Mouse (Mus musculus) limb, embryonic 10.5 days (tissue): Measurements from ENCODE around the gene Rab35. TPM values are rescaled to one million over a fixed set of nuclear protein-coding genes. Genes with fewer than 3 reads are reported as not detected.

Experiments used
- DNase-seq: peaks from one replicate; pipeline ENCODE4 v3.0.0-alpha.2; 2017; ENCODE audit warnings: low spot score
- H3K27ac ChIP-seq: fragments of 300-500 bp; sonication (generic); 2 replicates; pipeline ENCODE4 v1.5.1; 2016; ENCODE audit warnings: mild to moderate bottlenecking
- H3K27me3 ChIP-seq: fragments of 300-500 bp; sonication (generic); 2 replicates; pipeline ENCODE4 v1.6.1; 2016; ENCODE audit warnings: low read depth, mild to moderate bottlenecking; ENCODE audit not compliant: poor library complexity, severe bottlenecking
- H3K36me3 ChIP-seq: fragments of 300-500 bp; sonication (generic); 2 replicates; pipeline ENCODE4 v1.6.1; 2016; ENCODE audit warnings: mild to moderate bottlenecking, moderate library complexity
- H3K4me1 ChIP-seq: fragments of 300-500 bp; sonication (generic); 2 replicates; pipeline ENCODE4 v1.6.1; 2016
- H3K4me3 ChIP-seq: fragments of 300-500 bp; sonication (generic); 2 replicates; pipeline ENCODE4 v1.5.1; 2016; ENCODE audit warnings: mild to moderate bottlenecking, moderate library complexity
- H3K9me3 ChIP-seq: fragments of 300-500 bp; sonication (generic); replicated peaks from 2 replicates; pipeline ENCODE4 v1.6.1; 2016; ENCODE audit warnings: mild to moderate bottlenecking
- whole genome bisulfite sequencing: fragments of 180-500 bp; shearing (Covaris S2); methylation state at CpG from one replicate; pipeline ENCODE4 v1.1.7; 2016; 5-methylcytosine and 5-hydroxymethylcytosine counted together
- polyA plus RNA-seq: library from polyadenylated mRNA; unstranded; fragments of >200 nt; fragmentation: Nextera tagmentation; extraction: Ambion mirVana; gene quantifications from 2 replicates; pipeline ENCODE4 v1.2.1, GENCODE M21; 2016

Gene Rab35
- polyA plus RNA-seq, 1 experiment from 2014 or later = 14.9 TPM

DNA sequence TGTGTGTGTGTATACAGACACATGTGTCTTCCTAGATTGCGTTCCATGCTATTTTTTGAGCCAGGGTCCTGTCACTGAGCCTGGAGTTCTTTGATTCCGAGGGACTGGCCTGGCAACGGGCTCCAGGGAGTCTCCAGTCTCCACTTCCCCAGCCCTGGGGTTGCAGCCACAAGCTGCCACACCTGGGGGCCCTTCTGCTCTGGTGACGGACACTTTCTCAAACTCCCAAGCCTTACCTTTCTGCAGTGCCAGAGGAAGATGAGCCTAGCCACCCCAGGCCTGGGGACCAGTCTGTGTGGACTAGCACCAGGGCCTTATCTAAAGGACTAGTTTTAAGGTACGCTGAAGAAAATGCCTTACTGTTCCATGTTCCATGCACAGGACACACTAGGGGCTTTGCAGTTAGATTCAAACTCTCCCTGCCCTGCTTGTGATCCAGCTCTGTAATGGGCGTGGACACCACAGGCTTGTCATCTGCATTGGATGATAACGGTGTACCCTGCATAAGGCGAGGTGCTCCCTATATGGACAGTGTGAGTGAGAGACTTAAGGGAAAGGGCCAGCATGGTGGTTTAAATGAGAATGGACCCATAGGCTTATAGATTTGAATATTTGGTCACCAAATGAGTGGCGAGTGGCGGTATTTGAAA is 5.3 kb upstream of the Rab35 start:
- Histone ChIP-seq H3K4me1 (peaks cover 11% of the 10 kb centered on the region), H3K4me3 (no peak overlapping the region), H3K9me3 (no peaks in the 10 kb centered on the region), H3K27me3 (no peaks in the 10 kb centered on the region), H3K27ac (no peak overlapping the region), H3K36me3 (peaks cover 22% of the 10 kb centered on the region)
- no peak for DNase-seq
- WGBS = 87% methylated on average over 10 of the region's 10 CpGs

DNA sequence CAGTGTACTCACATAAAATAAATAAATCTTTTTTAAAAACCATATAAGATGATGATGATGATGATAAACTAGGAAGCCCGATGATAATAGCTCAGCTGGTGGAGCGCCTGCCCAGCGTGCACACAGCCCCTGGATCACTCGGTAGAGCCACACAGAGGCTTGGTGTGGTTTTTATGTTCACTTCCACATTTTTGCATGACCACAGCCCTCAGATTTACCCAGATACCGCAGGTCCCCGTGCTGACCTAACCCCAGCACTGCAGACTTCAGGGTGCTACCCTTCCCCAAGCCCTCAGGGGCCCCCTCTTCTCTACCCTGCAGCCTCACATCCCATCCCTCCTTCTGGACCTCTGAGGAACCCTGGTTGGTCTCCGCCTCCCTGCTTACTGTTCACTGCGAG is 3.6 kb upstream of the Rab35 start:
- H3K36me3 ChIP-seq = peaks cover 9% of the 10 kb centered on the region
- no peak overlapping the region for H3K27ac ChIP-seq
- H3K27me3 ChIP-seq = no peaks in the 10 kb centered on the region
- H3K4me1 ChIP-seq = peaks cover 21% of the 10 kb centered on the region
- no peaks in the 10 kb centered on the region for H3K9me3 ChIP-seq
- no peak for DNase-seq
- 83% methylated on average over 8 of the region's 8 CpGs for WGBS
- no peak overlapping the region for H3K4me3 ChIP-seq

DNA sequence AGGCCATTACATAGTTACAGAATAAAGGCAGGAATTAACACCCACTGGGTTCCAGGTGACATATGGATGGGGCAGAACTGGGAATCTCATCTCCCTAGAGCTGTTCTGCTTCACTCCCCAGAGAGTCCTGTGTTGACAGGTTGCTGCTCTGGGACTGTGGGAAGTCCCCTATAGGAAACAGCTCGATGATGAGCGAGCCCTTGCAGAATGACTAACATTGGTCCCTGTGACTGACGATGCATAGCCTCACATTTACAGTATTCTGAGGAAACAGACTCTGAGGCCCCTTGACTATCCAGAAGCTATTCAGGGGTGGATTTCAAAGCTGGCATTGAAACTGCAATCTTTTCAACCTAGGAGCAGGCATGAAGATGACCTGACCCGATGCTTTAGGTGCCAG is 2.0 kb upstream of the Rab35 start:
- H3K9me3 ChIP-seq = no peaks in the 10 kb centered on the region
- H3K4me1 ChIP-seq = peaks cover 31% of the 10 kb centered on the region
- no peaks in the 10 kb centered on the region for H3K27me3 ChIP-seq
- no peak overlapping the region for H3K27ac ChIP-seq
- peaks cover 9% of the 10 kb centered on the region for H3K36me3 ChIP-seq
- H3K4me3 ChIP-seq = no peak overlapping the region
- WGBS = 92% methylated on average over 4 of the region's 4 CpGs
- DNase-seq = no peak

DNA sequence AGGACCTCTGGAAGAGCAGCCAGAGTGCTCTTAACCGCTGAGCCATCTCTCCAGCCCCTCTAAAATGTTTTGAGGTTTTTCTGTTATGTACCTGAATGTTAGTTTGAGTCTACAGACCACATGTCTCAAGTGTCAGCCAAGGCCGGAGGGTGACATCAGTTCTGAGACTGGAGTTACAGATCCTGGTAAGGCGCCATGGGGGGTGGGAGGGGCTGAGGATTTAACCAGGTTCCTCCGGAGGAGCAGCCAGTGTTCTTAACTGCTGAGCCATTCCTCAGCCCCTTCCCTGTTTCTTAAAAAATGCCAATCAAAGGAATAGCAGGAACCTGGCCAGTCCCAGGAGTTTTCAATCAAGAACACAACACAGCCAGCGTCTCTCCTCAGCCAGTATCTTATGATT is 1.4 kb upstream of the Rab35 start:
- DNase-seq = no peak
- peaks cover 12% of the 10 kb centered on the region for H3K36me3 ChIP-seq
- H3K4me3 ChIP-seq = no peak overlapping the region
- H3K27me3 ChIP-seq = no peaks in the 10 kb centered on the region
- 50% methylated on average over 5 of the region's 5 CpGs for WGBS
- peaks cover 31% of the 10 kb centered on the region for H3K4me1 ChIP-seq
- no peak overlapping the region for H3K27ac ChIP-seq
- no peaks in the 10 kb centered on the region for H3K9me3 ChIP-seq

DNA sequence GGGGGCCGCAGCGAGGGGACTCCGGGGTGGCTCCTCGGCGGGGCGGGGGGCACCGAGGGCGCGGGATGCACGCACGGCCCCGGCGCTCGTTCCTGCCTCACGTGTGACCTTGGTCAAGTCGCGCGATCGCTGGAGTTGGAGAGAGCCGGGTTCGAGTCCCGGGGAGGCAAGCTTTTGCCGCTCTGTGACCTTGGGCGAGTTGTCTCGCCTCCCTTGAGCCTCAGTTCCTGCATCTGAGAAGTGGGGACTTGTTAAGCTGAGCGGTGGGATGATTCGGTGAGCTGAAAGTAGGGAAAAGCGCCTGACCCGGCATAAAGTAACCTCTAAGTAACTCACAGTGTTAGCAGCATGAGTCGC is 628 bp downstream of the Rab35 start:
- no peaks in the 10 kb centered on the region for H3K27me3 ChIP-seq
- peak overlapping the region; percentile 91 for H3K27ac ChIP-seq
- peak; percentile 61 for DNase-seq
- H3K4me3 ChIP-seq = peak overlapping the region; percentile 86
- 1% methylated on average over 30 of the region's 30 CpGs for WGBS
- H3K36me3 ChIP-seq = peaks cover 16% of the 10 kb centered on the region
- H3K4me1 ChIP-seq = peaks cover 31% of the 10 kb centered on the region
- H3K9me3 ChIP-seq = no peaks in the 10 kb centered on the region

DNA sequence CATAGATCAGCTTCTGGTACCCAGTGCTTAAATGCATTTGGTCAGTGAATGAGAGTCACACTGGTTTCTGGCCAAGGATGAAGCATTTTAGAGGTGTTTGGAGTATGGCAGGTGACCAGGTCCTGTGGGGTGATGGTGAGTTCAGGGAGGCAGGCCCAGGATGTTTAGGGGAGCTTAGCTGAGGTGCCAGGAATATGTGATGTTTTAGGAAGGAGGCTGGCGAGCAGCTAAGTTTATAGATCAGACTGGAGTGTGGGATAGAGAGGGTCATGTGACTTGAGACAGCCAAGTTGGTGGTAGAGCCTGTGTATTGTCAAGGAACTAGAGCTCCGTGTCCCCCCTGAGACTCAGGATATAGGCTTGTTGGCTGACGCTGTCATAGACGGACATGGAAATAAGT is 1.4 kb downstream of the Rab35 start:
- peak overlapping the region; percentile 86 for H3K4me3 ChIP-seq
- no peak for DNase-seq
- H3K4me1 ChIP-seq = peaks cover 31% of the 10 kb centered on the region
- no peak overlapping the region for H3K27ac ChIP-seq
- H3K27me3 ChIP-seq = no peaks in the 10 kb centered on the region
- 77% methylated on average over 4 of the region's 4 CpGs for WGBS
- peaks cover 24% of the 10 kb centered on the region for H3K36me3 ChIP-seq
- no peaks in the 10 kb centered on the region for H3K9me3 ChIP-seq

DNA sequence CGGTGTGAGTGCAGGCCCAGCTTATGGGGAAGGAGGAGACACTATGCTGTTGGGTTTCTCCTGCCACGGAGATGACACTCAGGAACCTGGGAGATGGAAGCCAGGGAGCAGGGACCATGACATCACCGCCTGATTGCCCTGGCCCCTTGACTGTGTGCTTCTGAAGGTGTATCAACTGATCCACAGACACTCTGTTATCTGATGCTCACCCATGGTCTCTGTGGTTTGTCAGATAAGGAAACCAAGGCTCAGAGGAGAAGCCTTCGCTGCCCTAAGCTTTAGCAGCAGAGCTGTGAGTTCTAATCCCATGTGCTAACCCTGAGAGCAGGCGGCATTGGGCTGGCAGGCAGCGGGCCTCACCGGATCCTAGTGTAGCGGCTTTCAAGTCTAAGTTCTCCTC is 2.3 kb downstream of the Rab35 start:
- Histone ChIP-seq H3K27me3 (no peaks in the 10 kb centered on the region), H3K9me3 (no peaks in the 10 kb centered on the region), H3K4me3 (no peak overlapping the region), H3K27ac (0 out of 2 replicates have a peak overlapping the region, but pooled peaks have one; percentile 14), H3K36me3 (peaks cover 33% of the 10 kb centered on the region), H3K4me1 (peaks cover 31% of the 10 kb centered on the region)
- no peak for DNase-seq
- 93% methylated on average over 8 of the region's 8 CpGs for WGBS

DNA sequence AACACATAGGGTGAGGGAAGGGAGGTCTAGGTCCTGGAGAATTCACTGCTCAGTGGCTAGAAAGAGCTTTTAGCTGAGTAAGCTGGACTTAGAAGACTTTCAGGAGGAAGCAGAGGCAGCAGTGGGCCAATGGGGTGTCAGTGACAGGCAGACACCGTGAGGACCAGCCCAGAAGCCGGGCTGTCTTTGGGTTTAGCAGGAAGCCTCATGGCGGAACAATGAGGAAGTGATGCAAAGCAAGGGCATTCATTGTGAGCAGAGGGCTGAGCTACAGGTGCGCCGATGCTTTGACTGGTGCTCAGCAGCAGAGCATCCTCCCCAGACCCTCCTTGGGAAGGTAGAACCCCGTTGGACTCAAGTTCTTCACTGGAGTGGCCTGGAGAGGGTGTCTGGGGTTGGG is 3.8 kb downstream of the Rab35 start:
- WGBS = 82% methylated on average over 6 of the region's 6 CpGs
- no peaks in the 10 kb centered on the region for H3K27me3 ChIP-seq
- H3K36me3 ChIP-seq = peaks cover 48% of the 10 kb centered on the region
- no peak overlapping the region for H3K4me3 ChIP-seq
- H3K4me1 ChIP-seq = peaks cover 28% of the 10 kb centered on the region
- H3K9me3 ChIP-seq = no peaks in the 10 kb centered on the region
- H3K27ac ChIP-seq = no peak overlapping the region
- DNase-seq = no peak

DNA sequence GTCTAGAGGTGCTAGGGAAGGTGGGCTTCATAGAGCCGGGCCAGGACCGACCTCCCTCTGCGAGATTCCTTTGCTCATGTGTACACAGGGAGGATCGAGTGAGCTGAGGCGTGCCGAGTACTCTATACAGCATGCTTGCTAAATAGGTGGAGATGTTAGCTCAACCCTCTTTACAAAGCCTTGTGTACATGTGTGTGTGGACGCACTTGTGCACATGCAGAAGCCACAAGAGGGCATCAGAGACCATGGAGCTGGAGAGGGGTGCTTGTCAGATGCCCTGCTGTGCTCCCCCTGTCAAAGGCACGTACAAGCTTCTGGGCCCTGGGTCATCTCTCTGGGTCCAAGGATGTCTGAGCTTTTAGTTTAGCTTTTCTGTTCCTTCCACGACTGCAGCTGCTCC is 12.5 kb downstream of the Rab35 start:
- H3K4me3 ChIP-seq = no peak overlapping the region
- 90% methylated on average over 9 of the region's 9 CpGs for WGBS

DNA sequence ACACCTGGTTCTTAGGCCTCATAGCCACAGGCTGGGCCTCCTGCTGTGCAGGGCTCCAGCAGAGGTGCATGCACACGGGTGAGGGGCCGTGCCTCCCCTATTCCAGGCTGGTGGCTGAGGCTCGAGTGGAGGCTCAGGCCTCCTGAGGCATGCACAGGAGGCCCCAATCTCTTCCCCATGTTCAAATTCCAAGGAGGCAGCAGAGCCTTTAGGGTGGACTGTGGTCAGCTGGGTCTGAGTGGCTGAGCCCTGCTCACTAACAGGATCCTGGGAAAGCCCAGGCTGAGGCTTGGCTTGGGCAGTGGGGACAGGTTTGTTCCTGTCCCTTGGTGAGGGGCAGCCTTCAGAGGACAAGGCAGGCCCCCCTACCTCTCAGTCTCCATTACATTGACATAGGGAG is 17.2 kb downstream of the Rab35 start:
- 75% methylated on average over 3 of the region's 3 CpGs for WGBS
- H3K9me3 ChIP-seq = no peaks in the 10 kb centered on the region
- H3K4me1 ChIP-seq = peaks cover 9% of the 10 kb centered on the region
- no peak for DNase-seq
- no peak overlapping the region for H3K4me3 ChIP-seq
- H3K27ac ChIP-seq = no peak overlapping the region
- H3K27me3 ChIP-seq = no peaks in the 10 kb centered on the region
- H3K36me3 ChIP-seq = peaks cover 48% of the 10 kb centered on the region

More for the DNA sequence above, 12.5 kb downstream of the Rab35 start:
- no peak for DNase-seq
- Histone ChIP-seq H3K36me3 (peaks cover 95% of the 10 kb centered on the region), H3K4me1 (no peaks in the 10 kb centered on the region), H3K27ac (no peak overlapping the region), H3K9me3 (no peaks in the 10 kb centered on the region), H3K27me3 (no peaks in the 10 kb centered on the region)

DNA sequence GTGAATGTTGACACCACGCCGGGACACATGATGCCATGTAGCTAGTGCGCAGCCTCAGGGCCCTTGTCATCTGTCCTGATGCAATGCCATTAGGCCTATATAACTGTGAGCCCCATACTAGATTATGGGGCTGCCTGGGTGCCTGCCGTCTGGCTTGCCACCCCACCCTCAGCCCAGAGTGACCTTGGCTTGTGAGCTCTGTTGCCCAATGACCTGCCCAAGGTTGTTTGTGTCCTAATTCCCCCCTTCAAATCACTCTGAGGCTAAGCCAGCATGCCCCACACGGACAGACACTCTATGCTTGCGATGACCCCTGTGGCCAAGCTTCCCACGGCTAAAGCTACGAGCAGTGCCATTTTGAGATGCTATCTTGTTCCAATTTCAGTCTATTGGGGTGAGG is 18.0 kb downstream of the Rab35 start:
- peaks cover 9% of the 10 kb centered on the region for H3K4me1 ChIP-seq
- no peaks in the 10 kb centered on the region for H3K27me3 ChIP-seq
- H3K9me3 ChIP-seq = no peaks in the 10 kb centered on the region
- 88% methylated on average over 8 of the region's 8 CpGs for WGBS
- H3K36me3 ChIP-seq = peaks cover 40% of the 10 kb centered on the region
- H3K27ac ChIP-seq = no peak overlapping the region
- no peak overlapping the region for H3K4me3 ChIP-seq
- DNase-seq = no peak

DNA sequence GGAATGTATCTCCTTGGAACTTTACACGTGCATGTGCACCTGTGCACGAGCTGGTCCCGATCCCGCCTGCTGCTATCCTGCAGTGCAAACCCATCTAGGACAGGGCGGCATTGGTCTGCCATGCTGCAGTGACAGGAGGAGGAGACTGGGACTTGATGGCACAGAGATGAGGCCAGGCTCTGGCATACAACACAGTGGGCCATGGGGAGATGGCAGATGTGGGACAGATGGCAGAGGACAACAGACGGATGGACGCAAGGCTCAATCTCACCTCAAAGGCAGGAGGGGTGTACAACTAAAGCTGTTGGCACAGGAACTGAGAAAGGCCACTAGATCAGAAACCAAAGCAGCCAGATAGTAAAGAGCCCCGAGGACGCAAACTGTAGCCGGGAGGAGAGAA is 19.2 kb downstream of the Rab35 start:
- WGBS = 93% methylated on average over 10 of the region's 10 CpGs
- Histone ChIP-seq H3K4me1 (peaks cover 11% of the 10 kb centered on the region), H3K36me3 (peaks cover 28% of the 10 kb centered on the region), H3K9me3 (no peaks in the 10 kb centered on the region), H3K27me3 (no peaks in the 10 kb centered on the region), H3K4me3 (no peak overlapping the region), H3K27ac (no peak overlapping the region)
- no peak for DNase-seq

DNA sequence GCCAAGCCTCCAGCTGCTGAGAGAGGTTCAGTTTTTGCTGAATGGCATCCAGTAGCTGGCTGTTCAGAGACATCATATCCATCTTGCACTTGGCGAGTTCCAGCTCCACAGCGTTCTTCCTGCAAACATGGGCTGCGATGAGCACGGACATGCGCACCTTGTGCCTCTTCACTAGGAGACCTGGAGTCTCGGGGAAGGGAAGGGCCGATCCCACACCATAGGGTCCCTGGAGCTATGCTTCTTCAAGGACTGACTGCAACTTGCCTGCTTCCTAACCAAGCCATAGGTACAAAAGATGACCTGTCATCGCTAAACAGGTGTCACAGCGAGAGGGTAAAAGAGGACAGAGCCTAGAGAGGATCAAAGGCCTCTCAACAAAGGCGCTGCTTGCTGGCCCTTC is 20.1 kb downstream of the Rab35 start:
- WGBS = 94% methylated on average over 10 of the region's 10 CpGs
- Histone ChIP-seq H3K27me3 (no peaks in the 10 kb centered on the region), H3K4me3 (peak overlapping the region; percentile 51; the same call in 1 of the 2 replicates), H3K36me3 (peaks cover 18% of the 10 kb centered on the region), H3K4me1 (peaks cover 12% of the 10 kb centered on the region), H3K27ac (no peak overlapping the region), H3K9me3 (no peaks in the 10 kb centered on the region)
- DNase-seq = no peak
